Mouse (Mus musculus): Measurements from ENCODE around the gene Noct. TPM values are rescaled to one million over a fixed set of nuclear protein-coding genes. Genes with fewer than 3 reads are reported as not detected.

Gene Noct
- polyA plus RNA-seq, 1 experiment from 2014 or later: 13.7 TPM

Small RNA genes within 50 kb of the gene (microRNA-seq; reads per million reads assigned to microRNA genes)
- gene Gm24282: not detected

Other genes starting within 250 kb of the Noct start
- gene Elf2, start 116.2 kb downstream of the Noct start, polyA plus RNA-seq (2016; fragmentation: Nextera tagmentation; extraction: Ambion mirVana): 40.1 and 43.5 TPM in 2 replicates
- gene Mgarp, start 172.3 kb downstream of the Noct start, polyA plus RNA-seq (2016; fragmentation: Nextera tagmentation; extraction: Ambion mirVana): 20.6 and 21.1 TPM in 2 replicates
- 874 and 1,125 TPM in 2 replicates for gene Ndufc1, start 184.5 kb downstream of the Noct start, polyA plus RNA-seq (2016; fragmentation: Nextera tagmentation; extraction: Ambion mirVana)
- gene Naa15, start 190.7 kb downstream of the Noct start, polyA plus RNA-seq (2016; fragmentation: Nextera tagmentation; extraction: Ambion mirVana): 52.2 and 58.3 TPM in 2 replicates